Mouse (Mus musculus) heart, embryonic 11.5 days (tissue): ENCODE results near the gene Rdm1. TPM values are rescaled to one million over a fixed set of nuclear protein-coding genes. Genes with fewer than 3 reads are reported as not detected.
A peak's percentile ranks its signal among the peaks of the same experiment; 100 is the strongest.
"Not testable (repeated sequence)": the region's sequence is repeated elsewhere in the genome, so short reads cannot be mapped to it uniquely, and the experiment has no call there.

Source experiments
- ATAC-seq: fragments of 200-750 bp; cut with Nextera tagmentation; replicated peaks from 2 replicates; pipeline ENCODE4 v1.8.0; 2017; ENCODE audit warnings: moderate library complexity; ENCODE audit not compliant: insufficient number of reproducible peaks, low FRiP score, low TSS enrichment
- H3K27ac ChIP-seq: fragments of 300-500 bp; sonication (generic); 2 replicates; pipeline ENCODE4 v1.5.1; 2014; ENCODE audit warnings: mild to moderate bottlenecking, low read depth, low read length
- H3K27me3 ChIP-seq: fragments of 300-500 bp; sonication (generic); 2 replicates; pipeline ENCODE4 v1.6.1; 2014; ENCODE audit warnings: mild to moderate bottlenecking, low read length, mixed read lengths; ENCODE audit not compliant: control insufficient read depth, insufficient read depth
- H3K36me3 ChIP-seq: fragments of 300-500 bp; sonication (generic); 2 replicates; pipeline ENCODE4 v1.6.1; 2014; ENCODE audit warnings: mild to moderate bottlenecking, low read length, moderate library complexity, mixed read lengths; ENCODE audit not compliant: control insufficient read depth, insufficient read depth
- H3K4me1 ChIP-seq: fragments of 300-500 bp; sonication (generic); 2 replicates; pipeline ENCODE4 v1.6.1; 2014; ENCODE audit warnings: low read length; ENCODE audit not compliant: control insufficient read depth, insufficient read depth
- H3K4me2 ChIP-seq: fragments of 300-500 bp; sonication (generic); 2 replicates; pipeline ENCODE4 v1.6.1; 2014; ENCODE audit warnings: mild to moderate bottlenecking, moderate library complexity
- H3K4me3 ChIP-seq: fragments of 300-500 bp; sonication (generic); 2 replicates; pipeline ENCODE4 v1.5.1; 2014; ENCODE audit warnings: low read depth, low read length
- H3K9ac ChIP-seq: fragments of 300-500 bp; sonication (generic); 2 replicates; pipeline ENCODE4 v1.6.1; 2014; ENCODE audit warnings: mild to moderate bottlenecking, low read depth, low read length, moderate library complexity
- H3K9me3 ChIP-seq: fragments of 300-500 bp; sonication (generic); replicated peaks from 2 replicates; pipeline ENCODE4 v1.6.1; 2016; ENCODE audit warnings: low read length; ENCODE audit not compliant: control insufficient read depth
- WGBS: fragments of 180-500 bp; shearing (Covaris S2); extraction: QIAGEN DNeasy Blood & Tissue Kit; methylation state at CpG from one replicate; pipeline ENCODE4 v1.1.7; 2014; ENCODE audit not compliant: insufficient replicate concordance; 5-methylcytosine and 5-hydroxymethylcytosine counted together
- polyA plus RNA-seq: library from polyadenylated mRNA; unstranded; fragments of >200 nt; fragmentation: Nextera tagmentation; extraction: Ambion mirVana; gene quantifications from 2 replicates; pipeline ENCODE4 v1.2.1, GENCODE M21; 2014

The Rdm1 gene
- polyA plus RNA-seq, 1 experiment from 2014 or later, result 28.2 TPM

- no peaks in the 10 kb centered on the region for H3K9me3 ChIP-seq
- H3K27me3 ChIP-seq, result no peaks in the 10 kb centered on the region
- H3K4me1 ChIP-seq, result no peaks in the 10 kb centered on the region
- H3K9ac ChIP-seq, result no peak overlapping the region
- no peak overlapping the region for H3K4me2 ChIP-seq
- no peak overlapping the region for H3K4me3 ChIP-seq
- 27% methylated on average over 5 of the region's 5 CpGs for WGBS
- no peaks in the 10 kb centered on the region for H3K36me3 ChIP-seq
- no peak for ATAC-seq
- no peak overlapping the region for H3K27ac ChIP-seq
Observed at GRCm38 (mm10) chr11:101589444-101589843, 37.6 kb upstream of the Rdm1 start.

- Histone ChIP-seq H3K27ac (no peak overlapping the region), H3K4me3 (no peak overlapping the region), H3K9me3 (no peaks in the 10 kb centered on the region), H3K9ac (no peak overlapping the region), H3K4me1 (no peaks in the 10 kb centered on the region), H3K36me3 (no peaks in the 10 kb centered on the region), H3K27me3 (no peaks in the 10 kb centered on the region), H3K4me2 (no peak overlapping the region)
- 68% methylated on average over 12 of the region's 12 CpGs for WGBS
- ATAC-seq, result no peak
Observed at GRCm38 (mm10) chr11:101589989-101590624, 36.9 kb upstream of the Rdm1 start.

GRCm38 (mm10) chr11:101599156-101599555 is 27.8 kb upstream of the Rdm1 start, which contains the start of gene Gm11634:
Gm11634 (minus strand) TSS chr11:101599256.
- Histone ChIP-seq H3K4me2 (no peak within 1 kb of the TSS), H3K27me3 (no peaks in the 10 kb centered on the region), H3K9ac (no peak within 1 kb of the TSS), H3K36me3 (no peaks in the 10 kb centered on the region), H3K27ac (no peak within 1 kb of the TSS), H3K4me1 (no peaks in the 10 kb centered on the region), H3K4me3 (no peak within 1 kb of the TSS), H3K9me3 (no peaks in the 10 kb centered on the region)
- ATAC-seq, result no peak
- 78% methylated on average over 6 of the region's 6 CpGs for WGBS

GRCm38 (mm10) chr11:101602491-101602890 is 24.5 kb upstream of the Rdm1 start:
- Histone ChIP-seq H3K4me2 (no peak overlapping the region), H3K9me3 (no peaks in the 10 kb centered on the region), H3K9ac (no peak overlapping the region), H3K36me3 (no peaks in the 10 kb centered on the region), H3K27ac (no peak overlapping the region), H3K4me1 (no peaks in the 10 kb centered on the region), H3K27me3 (no peaks in the 10 kb centered on the region), H3K4me3 (no peak overlapping the region)
- 10% methylated on average over 3 of the region's 3 CpGs for WGBS
- ATAC-seq, result no peak

- Histone ChIP-seq H3K4me3 (peak overlapping the region; percentile 27; the same call in 1 of the 2 replicates), H3K9ac (no peak overlapping the region), H3K4me1 (no peaks in the 10 kb centered on the region), H3K27me3 (no peaks in the 10 kb centered on the region), H3K36me3 (no peaks in the 10 kb centered on the region), H3K4me2 (peak overlapping the region; percentile 55), H3K9me3 (no peaks in the 10 kb centered on the region), H3K27ac (no peak overlapping the region)
- 3% methylated on average over 3 of the region's 3 CpGs for WGBS
- no peak for ATAC-seq
Observed at GRCm38 (mm10) chr11:101604116-101604515, 22.9 kb upstream of the Rdm1 start.

- 2% methylated on average over 30 of the region's 30 CpGs for WGBS
- not testable (repeated sequence) for H3K4me1 ChIP-seq, H3K27me3 ChIP-seq, H3K9me3 ChIP-seq, H3K36me3 ChIP-seq, H3K27ac ChIP-seq
- Histone ChIP-seq H3K4me2 (peak overlapping the region; percentile 55), H3K4me3 (peak overlapping the region; percentile 27; the same call in 1 of the 2 replicates), H3K9ac (peak overlapping the region; percentile 54; the same call in 1 of the 2 replicates)
- ATAC-seq, result 0 out of 2 replicates have a peak, but pooled peaks have one; percentile 49
Observed at GRCm38 (mm10) chr11:101604531-101605453, 22.2 kb upstream of the Rdm1 start.

- 82% methylated on average over 4 of the region's 4 CpGs for whole genome bisulfite sequencing
- not testable (repeated sequence) for H3K4me1 ChIP-seq, H3K9me3 ChIP-seq, H3K9ac ChIP-seq, H3K36me3 ChIP-seq, H3K27ac ChIP-seq, H3K4me3 ChIP-seq, H3K27me3 ChIP-seq, H3K4me2 ChIP-seq, ATAC-seq
Observed at GRCm38 (mm10) chr11:101607134-101607533, 19.9 kb upstream of the Rdm1 start.

- 7% methylated on average over 11 of the region's 11 CpGs for WGBS
- H3K9me3 ChIP-seq, result no peaks in the 10 kb centered on the region
- H3K4me2 ChIP-seq, result peak overlapping the region; percentile 46
- H3K4me3 ChIP-seq, result peak overlapping the region; percentile 18; the same call in 1 of the 2 replicates
- H3K4me1 ChIP-seq, result peaks cover 9% of the 10 kb centered on the region; the same call in 1 of the 2 replicates
- no peaks in the 10 kb centered on the region for H3K27me3 ChIP-seq
- H3K36me3 ChIP-seq, result no peaks in the 10 kb centered on the region
- no peak for ATAC-seq
- H3K9ac ChIP-seq, result no peak overlapping the region
- no peak overlapping the region for H3K27ac ChIP-seq
Observed at GRCm38 (mm10) chr11:101610445-101610844, 16.6 kb upstream of the Rdm1 start.
